Mouse (Mus musculus): ENCODE data around the gene Gm14435.
"Not testable (repeated sequence)": the region's sequence is repeated elsewhere in the genome, so short reads cannot be mapped to it uniquely, and the experiment has no call there.

Gm14435 gene

GRCm38 (mm10) chr2:176423294-176423693 lies at the start of gene Gm14435:
TSS of gene Gm14435 (plus strand) at chr2:176423594.
- not testable (repeated sequence) for DNase-seq (ENCODE audit: low spot score in 2 of 2)

All from urinary bladder, adult 18-20 months (tissue).